Mouse (Mus musculus): ENCODE data around the gene Smurf2. TPM values are rescaled to one million over a fixed set of nuclear protein-coding genes. Genes with fewer than 3 reads are reported as not detected.

Gene Smurf2
- total and polyA plus RNA-seq, 3 experiments: 2.2 to 28.1 (median 20.0) TPM

- peak; percentile 89 for DNase-seq (ENCODE audit: low spot score)
- ATAC-seq (ENCODE audit: extremely low read depth, insufficient number of reproducible peaks, low FRiP score, poor library complexity, severe bottlenecking): peak; percentile 94
- TF ChIP-seq CTCF (IDR thresholded peaks at IDR 0.05; ENCODE audit: low read depth, low read length) (no peak), POLR2AphosphoS5 (IDR thresholded peaks at IDR 0.05; ENCODE audit: insufficient replicate concordance, low read depth, low read length) (peak; percentile 91; the same call in 1 of the 2 replicates)
- H3K36me3 ChIP-seq (replicated peaks): peaks cover 67% of the 10 kb centered on the region
- H3K27me3 ChIP-seq (ENCODE audit: insufficient read depth, low read length): no peaks in the 10 kb centered on the region
- peaks cover 42% of the 10 kb centered on the region for H3K4me1 ChIP-seq (ENCODE audit: insufficient read depth, low read depth, low read length)
- H3K4me3 ChIP-seq (ENCODE audit: low read depth, low read length): peak within 1 kb of the TSS; percentile 91
- no peaks in the 10 kb centered on the region for H3K9me3 ChIP-seq (replicated peaks)
These were observed 141.0 kb downstream of the Smurf2 start, which contains the start of gene Polg2 for GRCm38 (mm10) chr11:106779388-106780088. Polg2 (minus strand) TSS chr11:106779537.

GRCm38 (mm10) chr11:106778589-106779387 lies 141.7 kb downstream of the Smurf2 start:
- H3K4me1 ChIP-seq (ENCODE audit: insufficient read depth, low read depth, low read length): peaks cover 35% of the 10 kb centered on the region
- peak overlapping the region; percentile 91 for H3K4me3 ChIP-seq (ENCODE audit: low read depth, low read length)
- no peaks in the 10 kb centered on the region for H3K9me3 ChIP-seq (replicated peaks)
- DNase-seq (ENCODE audit: low spot score) (no peak), ATAC-seq (ENCODE audit: extremely low read depth, insufficient number of reproducible peaks, low FRiP score, poor library complexity, severe bottlenecking) (no peak)
- peaks cover 67% of the 10 kb centered on the region for H3K36me3 ChIP-seq (replicated peaks)
- TF ChIP-seq CTCF (IDR thresholded peaks at IDR 0.05; ENCODE audit: low read depth, low read length) (no peak), GATA1 (IDR thresholded peaks at IDR 0.05; ENCODE audit: borderline replicate concordance, low read length) (no peak), POLR2AphosphoS5 (IDR thresholded peaks at IDR 0.05; ENCODE audit: insufficient replicate concordance, low read depth, low read length) (no peak), TAL1 (conservative IDR thresholded peaks at IDR 0.05; ENCODE audit: low read depth, low read length) (no peak), GATA2 (IDR thresholded peaks at IDR 0.05; ENCODE audit: borderline replicate concordance, low read depth, low read length) (no peak)
- no peaks in the 10 kb centered on the region for H3K27me3 ChIP-seq (ENCODE audit: insufficient read depth, low read length)

- H3K4me3 ChIP-seq (ENCODE audit: low read depth, low read length): peak overlapping the region; percentile 27; the same call in 1 of the 2 replicates
These were observed 142.4 kb downstream of the Smurf2 start for GRCm38 (mm10) chr11:106778132-106778531.

GRCm38 (mm10) chr11:106777395-106777794 lies 143.1 kb downstream of the Smurf2 start:
- ATAC-seq (ENCODE audit: extremely low read depth, insufficient number of reproducible peaks, low FRiP score, poor library complexity, severe bottlenecking) (no peak), DNase-seq (ENCODE audit: low spot score) (no peak)
- Histone ChIP-seq H3K27me3 (ENCODE audit: insufficient read depth, low read length) (no peaks in the 10 kb centered on the region), H3K4me3 (ENCODE audit: low read depth, low read length) (no peak overlapping the region), H3K36me3 (replicated peaks) (peaks cover 67% of the 10 kb centered on the region), H3K4me1 (ENCODE audit: insufficient read depth, low read depth, low read length) (peaks cover 22% of the 10 kb centered on the region), H3K9me3 (replicated peaks) (no peaks in the 10 kb centered on the region)
- TF ChIP-seq GATA2 (IDR thresholded peaks at IDR 0.05; ENCODE audit: borderline replicate concordance, low read depth, low read length): no peak
- no peak for TF ChIP-seq POLR2AphosphoS5 (IDR thresholded peaks at IDR 0.05; ENCODE audit: insufficient replicate concordance, low read depth, low read length)
- no peak for TF ChIP-seq TAL1 (conservative IDR thresholded peaks at IDR 0.05; ENCODE audit: low read depth, low read length)
- no peak for TF ChIP-seq GATA1 (IDR thresholded peaks at IDR 0.05; ENCODE audit: borderline replicate concordance, low read length)
- no peak for TF ChIP-seq CTCF (IDR thresholded peaks at IDR 0.05; ENCODE audit: low read depth, low read length)

More at GRCm38 (mm10) chr11:106778132-106778531, 142.4 kb downstream of the Smurf2 start:
- Histone ChIP-seq H3K36me3 (replicated peaks) (peaks cover 67% of the 10 kb centered on the region), H3K9me3 (replicated peaks) (no peaks in the 10 kb centered on the region), H3K4me1 (ENCODE audit: insufficient read depth, low read depth, low read length) (peaks cover 29% of the 10 kb centered on the region), H3K27me3 (ENCODE audit: insufficient read depth, low read length) (no peaks in the 10 kb centered on the region)
- ATAC-seq (ENCODE audit: extremely low read depth, insufficient number of reproducible peaks, low FRiP score, poor library complexity, severe bottlenecking) (no peak), DNase-seq (ENCODE audit: low spot score) (no peak)
- TF ChIP-seq TAL1 (conservative IDR thresholded peaks at IDR 0.05; ENCODE audit: low read depth, low read length) (no peak), GATA1 (IDR thresholded peaks at IDR 0.05; ENCODE audit: borderline replicate concordance, low read length) (no peak), GATA2 (IDR thresholded peaks at IDR 0.05; ENCODE audit: borderline replicate concordance, low read depth, low read length) (no peak), POLR2AphosphoS5 (IDR thresholded peaks at IDR 0.05; ENCODE audit: insufficient replicate concordance, low read depth, low read length) (no peak), CTCF (IDR thresholded peaks at IDR 0.05; ENCODE audit: low read depth, low read length) (no peak)

- Histone ChIP-seq H3K4me1 (ENCODE audit: insufficient read depth, low read depth, low read length) (peaks cover 18% of the 10 kb centered on the region), H3K4me3 (ENCODE audit: low read depth, low read length) (no peak overlapping the region), H3K27me3 (ENCODE audit: insufficient read depth, low read length) (no peaks in the 10 kb centered on the region), H3K36me3 (replicated peaks) (peaks cover 67% of the 10 kb centered on the region), H3K9me3 (replicated peaks) (no peaks in the 10 kb centered on the region)
- ATAC-seq (ENCODE audit: extremely low read depth, insufficient number of reproducible peaks, low FRiP score, poor library complexity, severe bottlenecking) (no peak), DNase-seq (ENCODE audit: low spot score) (no peak)
- TF ChIP-seq POLR2AphosphoS5 (IDR thresholded peaks at IDR 0.05; ENCODE audit: insufficient replicate concordance, low read depth, low read length): no peak
- no peak for TF ChIP-seq TAL1 (conservative IDR thresholded peaks at IDR 0.05; ENCODE audit: low read depth, low read length)
- TF ChIP-seq CTCF (IDR thresholded peaks at IDR 0.05; ENCODE audit: low read depth, low read length): no peak
- no peak for TF ChIP-seq GATA1 (IDR thresholded peaks at IDR 0.05; ENCODE audit: borderline replicate concordance, low read length)
- TF ChIP-seq GATA2 (IDR thresholded peaks at IDR 0.05; ENCODE audit: borderline replicate concordance, low read depth, low read length): no peak
These were observed 143.6 kb downstream of the Smurf2 start for GRCm38 (mm10) chr11:106776960-106777359.

- peaks cover 91% of the 10 kb centered on the region for H3K36me3 ChIP-seq (replicated peaks)
- ATAC-seq (ENCODE audit: extremely low read depth, insufficient number of reproducible peaks, low FRiP score, poor library complexity, severe bottlenecking) (no peak), DNase-seq (ENCODE audit: low spot score) (no peak)
- peaks cover 3% of the 10 kb centered on the region for H3K9me3 ChIP-seq (replicated peaks)
- TF ChIP-seq POLR2AphosphoS5 (IDR thresholded peaks at IDR 0.05; ENCODE audit: insufficient replicate concordance, low read depth, low read length): no peak
- TF ChIP-seq GATA1 (IDR thresholded peaks at IDR 0.05; ENCODE audit: borderline replicate concordance, low read length): no peak
- no peak for TF ChIP-seq GATA2 (IDR thresholded peaks at IDR 0.05; ENCODE audit: borderline replicate concordance, low read depth, low read length)
- no peak for TF ChIP-seq CTCF (IDR thresholded peaks at IDR 0.05; ENCODE audit: low read depth, low read length)
- TF ChIP-seq TAL1 (conservative IDR thresholded peaks at IDR 0.05; ENCODE audit: low read depth, low read length): no peak
- H3K4me1 ChIP-seq (ENCODE audit: insufficient read depth, low read depth, low read length): peaks cover 8% of the 10 kb centered on the region; the same call in 1 of the 2 replicates
- H3K4me3 ChIP-seq (ENCODE audit: low read depth, low read length): no peak overlapping the region
- H3K27me3 ChIP-seq (ENCODE audit: insufficient read depth, low read length): no peaks in the 10 kb centered on the region
These were observed 147.5 kb downstream of the Smurf2 start for GRCm38 (mm10) chr11:106773061-106773460.
